Mouse (Mus musculus): ENCODE data around the gene Adamts13.

The Adamts13 gene

GRCm38 (mm10) chr2:27036003-27036402 is 62.8 kb downstream of the Adamts13 start:
- DNase-seq (ENCODE audit: extremely low spot score, low read depth, low spot score): no peak

- no peak for DNase-seq (ENCODE audit: extremely low spot score, low read depth, low spot score)
These were observed 63.8 kb downstream of the Adamts13 start for GRCm38 (mm10) chr2:27037008-27037407.

GRCm38 (mm10) chr2:27038596-27038995 is 65.4 kb downstream of the Adamts13 start:
- peak; percentile 81 for DNase-seq (ENCODE audit: extremely low spot score, low read depth, low spot score)

- DNase-seq (ENCODE audit: extremely low spot score, low read depth, low spot score): no peak
These were observed 66.1 kb downstream of the Adamts13 start for GRCm38 (mm10) chr2:27039286-27039685.

- no peak for DNase-seq (ENCODE audit: extremely low spot score, low read depth, low spot score)
These were observed 69.1 kb downstream of the Adamts13 start for GRCm38 (mm10) chr2:27042131-27042844.

- peak; percentile 46 for DNase-seq (ENCODE audit: extremely low spot score, low read depth, low spot score)
These were observed 70.2 kb downstream of the Adamts13 start for GRCm38 (mm10) chr2:27043461-27043860.

- DNase-seq (ENCODE audit: extremely low spot score, low read depth, low spot score): no peak
These were observed 71.0 kb downstream of the Adamts13 start for GRCm38 (mm10) chr2:27044166-27044565.

- no peak for DNase-seq (ENCODE audit: extremely low spot score, low read depth, low spot score)
These were observed 71.4 kb downstream of the Adamts13 start for GRCm38 (mm10) chr2:27044641-27045040.

GRCm38 (mm10) chr2:27045979-27046770 is 73.0 kb downstream of the Adamts13 start:
- no peak for DNase-seq (ENCODE audit: extremely low spot score, low read depth, low spot score)

- DNase-seq (ENCODE audit: extremely low spot score, low read depth, low spot score): no peak
These were observed 76.2 kb downstream of the Adamts13 start for GRCm38 (mm10) chr2:27049408-27049807.

GRCm38 (mm10) chr2:27058251-27058650 is 85.0 kb downstream of the Adamts13 start:
- no peak for DNase-seq (ENCODE audit: extremely low spot score, low read depth, low spot score)

- no peak for DNase-seq (ENCODE audit: extremely low spot score, low read depth, low spot score)
These were observed 85.5 kb downstream of the Adamts13 start for GRCm38 (mm10) chr2:27058751-27059150.

GRCm38 (mm10) chr2:27059187-27059586 is 86.0 kb downstream of the Adamts13 start:
- DNase-seq (ENCODE audit: extremely low spot score, low read depth, low spot score): no peak
